Mouse (Mus musculus) granulocyte monocyte progenitor cell, adult 5-6 weeks (primary cell): ENCODE data around the gene Zbtb34. TPM values are rescaled to one million over a fixed set of nuclear protein-coding genes. Genes with fewer than 3 reads are reported as not detected.
A peak's percentile ranks its signal among the peaks of the same experiment; 100 is the strongest.

ENCODE experiments used
- ATAC-seq: replicated peaks from 2 replicates; pipeline ENCODE4 v1.8.0; 2016; ENCODE audit warnings: mild to moderate bottlenecking, moderate TSS enrichment, inconsistent platforms; ENCODE audit not compliant: poor library complexity, severe bottlenecking
- total RNA-seq, 2 experiments: library from RNA; stranded (forward) in 1 of 2; stranded (reverse) in 1 of 2; fragments of 200-712, 200-1000 nt in 1 of 2; fragments of >200 nt in 1 of 2; fragmentation: Nextera tagmentation in 1 of 2; gene quantifications; 2 replicates each; pipeline ENCODE4 v1.2.3; 2014 to 2017

Zbtb34 gene
- total RNA-seq, 2 experiments from 2014 or later: 20.6 to 23.7 TPM

DNA sequence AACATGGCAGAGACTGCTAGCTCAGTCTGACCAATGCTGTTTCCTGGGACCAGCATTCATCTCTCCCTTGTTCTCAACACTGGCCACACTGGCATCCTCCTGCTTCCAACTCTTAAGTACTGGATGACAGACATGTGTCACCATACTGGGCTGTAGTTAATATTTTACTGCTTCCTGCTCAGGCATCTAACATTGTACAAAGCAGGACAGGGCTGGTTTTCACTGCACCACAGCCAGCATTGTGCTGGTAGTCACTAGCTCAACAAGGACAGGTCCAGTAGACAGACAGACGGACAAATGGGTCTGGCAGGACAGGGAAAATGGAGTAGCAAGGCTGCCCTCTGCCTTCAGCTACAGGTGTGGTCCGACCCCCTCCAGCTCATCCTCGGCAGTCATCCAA is 70.6 kb downstream of the Zbtb34 start:
- ATAC-seq: no peak

DNA sequence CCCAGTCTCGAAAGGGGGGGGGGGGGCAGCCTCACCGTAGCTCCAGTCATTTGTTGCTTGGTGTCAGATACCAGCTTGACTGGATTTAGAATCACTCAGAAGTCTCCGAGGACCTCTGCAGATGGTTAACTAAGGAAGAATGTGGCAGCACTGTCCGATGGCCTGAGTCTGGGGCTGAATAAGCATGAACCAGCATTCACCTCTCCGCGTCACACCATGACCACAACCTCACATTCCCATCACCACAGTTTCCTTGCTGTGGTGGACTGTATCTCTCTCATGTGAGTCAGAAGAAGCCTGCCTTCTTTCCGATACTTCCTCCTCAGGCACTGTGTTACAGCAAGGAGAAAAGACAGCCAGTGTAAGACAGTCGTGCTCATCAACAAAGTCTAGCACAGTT is 71.9 kb downstream of the Zbtb34 start:
- peak; percentile 96 for ATAC-seq

DNA sequence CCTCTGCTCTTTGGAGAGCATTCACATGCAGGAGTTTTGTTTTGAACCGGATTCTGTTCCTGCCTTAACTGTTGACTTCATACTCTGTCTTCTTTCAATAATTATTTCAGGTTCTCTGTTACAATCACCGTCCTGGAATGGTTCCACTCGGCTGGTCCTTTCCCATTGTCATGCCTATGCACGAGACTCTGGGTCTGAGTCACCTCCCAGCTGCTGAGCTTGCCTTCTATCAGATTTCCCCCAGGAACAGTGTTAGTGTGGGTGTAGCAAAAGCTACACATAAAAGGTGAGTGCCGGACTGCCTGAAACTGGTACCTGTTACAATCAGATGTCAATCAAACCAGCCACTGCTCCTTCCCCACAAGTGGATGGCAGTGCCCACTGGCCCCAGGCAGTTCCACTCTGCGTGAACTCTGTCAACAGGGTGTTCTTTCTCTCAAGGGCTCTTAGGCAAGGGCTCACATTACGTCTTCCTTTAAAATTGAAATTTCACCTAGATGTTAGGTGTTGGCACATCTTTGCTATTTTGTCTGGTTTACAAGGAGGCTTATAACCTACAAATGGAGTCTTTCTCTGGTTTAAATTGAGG is 73.8 kb downstream of the Zbtb34 start:
- ATAC-seq: no peak

Other genes with a start within 250 kb of the Zbtb34 start
- 0.92 and 1.6 TPM in 2 replicates for gene Angptl2, start 215.3 kb downstream of the Zbtb34 start, total RNA-seq (2014; fragmentation: Nextera tagmentation)
- gene Angptl2, start 215.3 kb downstream of the Zbtb34 start, total RNA-seq (2017): 1.3 TPM in 2 replicates
- gene Ralgps1, start 59.8 kb downstream of the Zbtb34 start, total RNA-seq (2014; fragmentation: Nextera tagmentation): 3.5 and 3.7 TPM in 2 replicates
- gene Ralgps1, start 59.8 kb downstream of the Zbtb34 start, total RNA-seq (2017): 0.15 and 0.60 TPM in 2 replicates
- 8.5 and 9.9 TPM in 2 replicates for gene Zbtb43, start 37.2 kb upstream of the Zbtb34 start, total RNA-seq (2014; fragmentation: Nextera tagmentation)
- 10.4 and 10.7 TPM in 2 replicates for gene Zbtb43, start 37.2 kb upstream of the Zbtb34 start, total RNA-seq (2017)
- not detected in 2 replicates for gene Lmx1b, start 209.2 kb upstream of the Zbtb34 start, total RNA-seq (2014; fragmentation: Nextera tagmentation)
- gene Lmx1b, start 209.2 kb upstream of the Zbtb34 start, total RNA-seq (2017): not detected in 2 replicates